Mouse (Mus musculus) left cerebral cortex, adult 2 months (tissue): ENCODE results near the gene Dnah17. TPM values are rescaled to one million over a fixed set of nuclear protein-coding genes. Genes with fewer than 3 reads are reported as not detected.

Experiments
- DNase-seq, 2 experiments: peaks; one replicate each; pipeline ENCODE4 v3.0.0; 2021 to 2022; ENCODE audit warnings: low spot score in 2 of 2, mixed read lengths in 1 of 2; ENCODE audit errors: extremely low spot score in 1 of 2
- H3K27ac ChIP-seq: fragments of 200-600 bp; 2 replicates; pipeline ENCODE4 v1.8.1; 2022
- H3K4me3 ChIP-seq: fragments of 200-600 bp; 2 replicates; pipeline ENCODE4 v1.8.1; 2022
- CTCF ChIP-seq: fragments of 200-600 bp; IDR thresholded peaks from 2 replicates; pipeline ENCODE4 v1.8.1; 2022; ENCODE audit warnings: antibody characterized with exemption, mild to moderate bottlenecking, moderate library complexity
- intact Hi-C: fragments of 180-260 bp; cut with DNase I; formaldehyde crosslinking; loops from one replicate; pipeline ENCODE4 v1.15.1; 2025
- microRNA-seq, 2 experiments: library from miRNA; unstranded; fragments of <30 nt; microRNA quantifications; one replicate each; pipeline ENCODE4 v1.2.0; 2021
- total RNA-seq, 2 experiments: library from RNA; stranded (reverse); gene quantifications; 2 replicates each; pipeline ENCODE4 v1.2.3; 2021

Gene Dnah17
- total RNA-seq, 2 experiments from 2014 or later, result 0.05 to 0.16 TPM

DNA sequence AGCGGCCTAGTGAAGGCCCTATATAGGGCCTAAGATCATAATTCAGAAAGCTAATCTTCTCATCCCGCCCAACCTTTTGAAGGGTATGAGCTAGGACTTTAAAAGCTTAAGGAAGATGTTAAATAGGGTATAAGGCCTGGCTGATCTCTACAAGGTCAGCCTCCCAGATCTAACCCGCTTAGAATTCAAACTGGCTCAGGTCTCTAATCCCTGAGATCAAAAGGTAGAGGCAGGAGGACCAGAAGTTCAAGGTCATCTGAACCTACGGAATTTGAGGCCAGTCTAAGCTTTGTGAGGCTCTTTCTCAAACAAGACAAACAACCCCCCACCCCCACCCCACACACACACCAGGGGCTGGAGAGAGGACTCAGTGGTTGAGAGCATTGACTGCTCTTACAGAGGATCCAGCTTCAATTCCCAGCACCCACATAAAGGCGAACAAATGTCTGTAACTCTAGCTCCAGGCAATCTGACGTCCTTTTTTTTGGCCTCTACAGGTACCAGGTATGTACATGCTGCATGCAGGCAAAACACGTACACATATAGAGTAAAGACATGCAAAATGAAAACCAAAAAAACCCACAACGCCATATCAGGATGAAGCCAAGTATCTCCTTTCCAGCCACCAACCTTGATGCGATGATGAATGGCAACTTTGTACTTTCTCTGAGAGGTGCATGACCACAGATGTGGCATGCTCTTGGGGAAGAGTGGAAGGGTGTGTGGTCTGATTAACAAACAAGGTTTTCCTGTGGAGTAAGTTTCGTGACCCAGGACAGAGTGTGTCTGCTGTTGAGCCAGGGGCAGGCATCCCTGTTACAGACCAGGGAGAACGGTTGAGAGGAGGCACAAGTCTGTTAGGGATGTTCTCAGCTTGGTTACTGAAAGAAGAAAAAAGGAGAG is 157.5 kb downstream of the Dnah17 start:
- H3K4me3 ChIP-seq, result no peak overlapping the region
- intact Hi-C loops, result loop anchor here (2.0 kb wide), 1 partner anchor 46 kb away; no protein-coding TSS in a partner anchor
- TF ChIP-seq CTCF, result no peak

More for the DNA sequence above, 157.5 kb downstream of the Dnah17 start:
- no peak overlapping the region for H3K27ac ChIP-seq
- no peak for DNase-seq

Small RNA genes within 50 kb of the gene (microRNA-seq; reads per million reads assigned to microRNA genes)
- gene Mir6933, result 0.48 to 2.4 reads per million in 2 experiments

Other genes with a start within 250 kb of the Dnah17 start
- gene Socs3, start 160.6 kb downstream of the Dnah17 start, total RNA-seq, result 1 to 10 TPM; 4.4 to 6.1 TPM
- 10 to 100 TPM; 83.3 to 85.5 TPM for gene Pgs1, start 144.3 kb downstream of the Dnah17 start, total RNA-seq
- 10 to 100 TPM; 65.2 to 69.3 TPM for gene Cyth1, start 118.0 kb upstream of the Dnah17 start, total RNA-seq
- 10 to 100 TPM; 32.1 to 33.1 TPM for gene Usp36, start 159.6 kb upstream of the Dnah17 start, total RNA-seq
- 1 to 10 TPM; 1.5 to 1.8 TPM for gene Cep295nl, start 211.9 kb upstream of the Dnah17 start, total RNA-seq
- 100 to 1,000 TPM; 221 to 255 TPM for gene Timp2, start 225.1 kb upstream of the Dnah17 start, total RNA-seq